Mouse (Mus musculus): ENCODE measurements around the gene Ptpn21. TPM values are rescaled to one million over a fixed set of nuclear protein-coding genes. Genes with fewer than 3 reads are reported as not detected.

Ptpn21 gene
- total RNA-seq (2015; ENCODE audit: low replicate concordance) (0.21 and 0.58 TPM in 2 replicates), total RNA-seq (2017; ENCODE audit: low replicate concordance) (0.70 and 2.2 TPM in 2 replicates)

DNA sequence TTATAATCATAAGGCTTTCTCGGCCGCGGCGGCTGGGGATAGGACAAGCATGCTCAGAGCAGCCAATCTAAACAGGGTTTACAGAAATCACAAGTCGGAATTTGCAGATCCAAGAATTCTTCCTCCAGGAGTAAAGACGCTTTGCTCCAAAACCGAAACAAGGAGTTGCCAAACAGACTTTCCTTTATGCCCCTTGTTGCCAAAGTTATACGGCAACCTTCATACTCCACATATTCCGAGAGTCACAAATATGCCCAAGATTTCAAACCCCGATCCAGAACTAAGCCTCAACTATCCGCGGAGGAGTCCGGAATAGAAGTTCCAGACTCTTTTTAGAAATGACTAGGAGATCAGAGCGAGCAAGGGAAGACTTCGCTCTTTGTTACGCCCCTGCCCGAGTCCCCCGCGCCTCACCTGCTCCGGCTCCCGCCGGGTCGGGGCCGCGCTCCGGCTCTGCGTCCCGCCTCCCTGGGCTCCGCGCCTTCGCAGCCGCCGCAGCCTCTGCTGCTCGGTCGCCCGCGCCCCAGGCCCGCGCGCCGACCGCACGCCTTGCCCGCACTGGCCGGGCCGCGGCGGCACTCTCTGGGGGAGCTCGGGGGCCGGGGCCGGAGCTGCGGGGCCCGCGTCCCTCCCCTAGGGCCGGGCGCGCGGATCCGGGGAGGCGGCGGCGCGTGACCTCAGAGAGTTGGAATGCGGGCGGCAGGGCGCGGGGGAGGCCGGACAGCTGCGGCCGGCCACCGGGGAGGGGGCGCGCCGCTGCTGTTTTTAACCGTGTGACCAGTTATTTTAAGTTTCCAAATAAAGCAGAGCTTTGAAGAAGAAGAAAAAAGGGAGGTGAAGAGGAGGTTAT is at the start of gene Ptpn21:
Gene Ptpn21 (minus strand): TSS at position 455 of the 850 bp plus-strand sequence.
- no peak for ATAC-seq (replicated peaks; ENCODE audit: low FRiP score, poor library complexity, severe bottlenecking)

DNA sequence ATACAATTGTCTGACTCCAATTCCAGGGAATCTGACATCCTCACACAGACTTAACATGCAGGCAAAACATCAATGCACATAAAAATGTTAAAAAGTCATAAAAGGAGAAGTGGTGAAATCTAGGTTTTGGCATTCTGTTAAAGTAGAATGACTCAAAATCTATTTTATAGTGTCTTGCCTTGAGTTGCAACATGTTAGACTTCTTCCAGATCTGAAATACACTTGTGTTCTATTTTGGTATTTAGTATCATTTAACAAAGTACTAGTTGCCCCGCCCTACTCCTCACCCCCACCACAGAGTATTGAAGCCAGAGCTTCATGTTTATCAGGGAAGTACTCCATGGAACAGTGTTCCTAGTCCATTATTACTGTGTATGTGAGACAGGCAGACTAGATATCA is 47.0 kb upstream of the Ptpn21 start:
- no peak for ATAC-seq (replicated peaks; ENCODE audit: low FRiP score, poor library complexity, severe bottlenecking)

DNA sequence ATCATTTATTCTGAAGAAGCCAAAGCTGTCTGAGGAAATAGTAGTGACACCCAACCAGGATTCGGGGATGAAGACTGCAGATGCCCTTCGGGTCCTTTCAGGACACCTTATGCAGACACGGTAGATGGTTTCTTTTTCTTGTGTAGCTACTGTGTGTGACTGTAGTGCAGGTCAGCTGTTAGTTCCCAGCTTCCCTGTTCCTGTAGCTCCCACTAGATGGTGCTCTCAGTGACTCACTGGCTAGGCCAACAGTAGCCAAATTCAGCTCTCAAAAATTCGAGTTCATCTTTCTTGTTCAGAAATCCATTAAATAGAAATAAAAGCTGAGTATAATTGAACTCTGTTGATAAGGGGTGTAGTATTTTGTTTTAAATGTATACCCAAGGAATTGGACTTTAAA is 41.9 kb upstream of the Ptpn21 start:
- ATAC-seq (replicated peaks; ENCODE audit: low FRiP score, poor library complexity, severe bottlenecking) = no peak

DNA sequence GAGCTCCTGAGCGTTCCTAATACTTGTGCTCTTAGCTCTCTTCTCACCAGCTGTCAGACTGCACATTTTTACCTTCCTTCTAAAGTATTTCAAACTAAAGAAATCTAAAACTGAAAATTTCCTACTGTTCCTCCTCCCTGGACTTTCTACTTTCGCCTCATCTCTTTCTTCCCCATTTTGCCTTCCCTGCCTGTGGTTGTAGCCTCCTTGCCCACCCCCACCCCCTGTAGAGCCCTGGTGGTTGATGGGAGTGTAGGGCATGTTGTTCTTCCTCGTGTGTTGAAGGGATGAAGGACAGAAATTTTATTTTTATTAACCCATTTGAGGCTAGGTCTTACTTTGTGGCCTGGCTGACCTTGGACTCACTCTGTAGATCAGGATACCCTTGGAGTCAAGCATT is 40.3 kb upstream of the Ptpn21 start:
- no peak for ATAC-seq (replicated peaks; ENCODE audit: low FRiP score, poor library complexity, severe bottlenecking)

DNA sequence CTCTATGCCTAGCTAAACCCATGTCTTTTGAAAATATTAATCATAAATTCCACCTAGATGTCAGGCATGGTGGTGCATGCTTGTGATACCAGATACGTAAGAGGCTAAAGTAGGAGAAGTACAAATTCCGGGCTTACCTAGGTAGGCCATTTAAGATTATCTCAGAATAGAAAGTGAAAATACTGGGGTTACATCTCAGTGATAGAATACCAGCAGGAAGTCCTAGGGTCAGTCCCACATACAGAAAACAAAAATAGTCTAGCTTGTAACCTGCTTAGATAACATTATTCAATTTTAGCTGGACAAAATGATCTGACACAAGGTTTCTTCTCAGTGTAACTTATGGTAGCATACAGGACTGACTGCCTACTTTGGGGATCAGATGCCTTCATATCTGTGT is 29.0 kb upstream of the Ptpn21 start:
- ATAC-seq (replicated peaks; ENCODE audit: low FRiP score, poor library complexity, severe bottlenecking) = no peak

DNA sequence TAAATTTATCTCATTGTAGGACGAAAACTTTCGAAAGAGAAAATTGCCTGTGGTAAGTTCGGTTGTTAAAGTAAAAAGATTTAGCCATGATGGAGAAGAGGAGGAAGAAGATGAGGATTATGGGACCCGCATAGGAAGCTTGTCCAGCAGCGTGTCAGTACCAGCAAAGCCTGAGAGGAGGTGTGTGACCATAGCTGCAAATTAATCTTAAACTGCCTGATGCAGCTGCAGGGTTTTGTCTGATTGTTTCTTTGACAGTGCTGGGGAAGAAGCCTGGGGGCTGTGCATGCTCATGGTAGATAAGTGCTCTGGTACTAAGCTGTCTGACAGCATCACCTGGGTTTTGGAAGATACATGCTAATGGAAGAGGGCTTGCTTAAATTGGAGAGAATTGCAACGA is 22.5 kb upstream of the Ptpn21 start:
- ATAC-seq (replicated peaks; ENCODE audit: low FRiP score, poor library complexity, severe bottlenecking) = no peak

DNA sequence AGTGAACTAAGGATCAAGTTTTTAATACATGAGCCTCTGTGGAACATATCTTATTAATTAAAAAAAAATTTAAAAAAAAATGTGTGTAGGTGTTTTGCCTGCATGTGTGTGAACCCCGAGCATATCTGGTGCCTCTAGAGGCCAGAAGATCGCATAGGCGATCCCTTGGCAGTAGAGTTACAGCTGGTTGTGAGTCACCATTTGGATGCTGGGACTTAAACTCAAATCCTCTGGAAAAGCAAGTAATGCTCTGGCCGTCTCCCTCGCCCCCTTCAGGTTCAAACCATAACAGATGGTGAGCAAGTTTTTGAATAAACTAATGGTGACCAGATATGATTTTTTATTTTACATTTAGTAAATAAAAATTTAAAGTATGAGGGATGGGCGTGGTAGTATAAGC is 20.4 kb upstream of the Ptpn21 start:
- ATAC-seq (replicated peaks; ENCODE audit: low FRiP score, poor library complexity, severe bottlenecking) = no peak

DNA sequence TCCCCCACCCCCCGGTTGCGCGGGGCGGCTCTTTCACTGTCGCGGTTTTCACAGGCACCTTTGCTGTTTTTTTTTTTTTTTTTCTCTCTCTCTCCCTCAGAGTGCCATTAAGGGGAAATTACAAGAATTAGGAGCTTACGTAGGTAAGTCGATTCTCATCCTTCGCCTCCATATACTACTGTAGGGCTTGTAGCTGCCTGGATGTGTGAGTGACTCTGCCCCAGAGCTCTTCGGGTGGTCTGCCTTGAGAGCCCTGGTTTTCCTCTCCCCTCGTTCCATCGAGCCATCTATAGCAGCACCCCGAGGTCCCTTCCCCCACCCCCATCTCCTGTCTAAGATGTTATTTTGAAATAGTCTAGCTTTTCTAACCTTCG is 10.2 kb upstream of the Ptpn21 start:
- ATAC-seq (replicated peaks; ENCODE audit: low FRiP score, poor library complexity, severe bottlenecking) = peak; percentile 12; the same call in 1 of the 2 replicates

DNA sequence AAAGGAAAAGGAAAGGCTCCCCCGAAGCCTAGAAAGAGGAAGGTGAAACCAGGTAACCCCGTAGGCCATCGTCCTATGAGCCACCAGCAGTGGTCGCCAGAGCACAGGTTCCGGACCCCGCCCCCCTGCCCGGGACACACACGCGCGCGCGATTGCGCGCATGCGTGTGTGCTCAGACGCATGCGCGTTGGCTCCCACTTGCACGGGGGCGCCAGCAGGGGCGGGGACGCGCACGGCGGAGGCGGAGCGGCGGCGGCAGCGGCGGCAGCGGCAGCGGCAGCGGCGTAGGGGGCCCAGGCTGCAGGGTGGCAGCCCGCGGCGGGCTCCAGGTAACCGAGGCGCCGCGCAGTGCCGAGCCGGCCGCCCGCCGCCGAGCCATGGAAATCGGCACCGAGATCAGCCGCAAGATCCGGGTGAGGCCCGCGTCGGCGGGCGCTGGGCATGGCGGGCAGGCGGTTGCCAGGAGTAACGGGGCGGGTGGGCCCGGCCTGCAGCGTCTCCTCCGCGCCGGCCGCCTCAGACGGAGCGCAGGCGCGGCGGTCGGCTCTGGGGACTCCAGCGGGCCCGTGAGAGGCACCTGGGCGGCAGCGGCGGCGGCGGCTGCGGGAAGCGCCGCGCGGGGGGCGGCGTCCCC is 9.7 kb upstream of the Ptpn21 start, which contains the start of gene Zc3h14:
Gene Zc3h14 (plus strand): TSS at position 219 of the 634 bp plus-strand sequence.
- peak; percentile 91 for ATAC-seq (replicated peaks; ENCODE audit: low FRiP score, poor library complexity, severe bottlenecking)

DNA sequence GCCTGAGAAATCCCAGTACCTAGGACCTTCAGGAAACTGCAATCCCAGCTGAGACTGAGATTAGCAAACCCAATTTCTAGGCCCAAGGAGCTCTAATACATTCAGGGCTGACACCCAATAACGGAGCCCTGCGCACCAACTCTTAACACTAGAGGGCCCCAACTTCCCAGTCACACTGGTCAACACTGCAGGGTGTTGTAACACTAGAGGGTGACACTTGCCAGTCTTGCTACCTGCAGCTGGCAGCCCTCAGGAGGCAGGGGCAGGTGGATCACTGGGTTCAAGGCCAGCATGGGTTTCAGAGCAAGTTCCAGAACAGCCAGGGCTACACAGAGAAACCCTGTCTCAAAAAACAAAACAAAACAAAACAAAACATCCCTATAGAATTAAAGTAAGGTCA is 8.9 kb upstream of the Ptpn21 start:
- ATAC-seq (replicated peaks; ENCODE audit: low FRiP score, poor library complexity, severe bottlenecking) = peak; percentile 79

DNA sequence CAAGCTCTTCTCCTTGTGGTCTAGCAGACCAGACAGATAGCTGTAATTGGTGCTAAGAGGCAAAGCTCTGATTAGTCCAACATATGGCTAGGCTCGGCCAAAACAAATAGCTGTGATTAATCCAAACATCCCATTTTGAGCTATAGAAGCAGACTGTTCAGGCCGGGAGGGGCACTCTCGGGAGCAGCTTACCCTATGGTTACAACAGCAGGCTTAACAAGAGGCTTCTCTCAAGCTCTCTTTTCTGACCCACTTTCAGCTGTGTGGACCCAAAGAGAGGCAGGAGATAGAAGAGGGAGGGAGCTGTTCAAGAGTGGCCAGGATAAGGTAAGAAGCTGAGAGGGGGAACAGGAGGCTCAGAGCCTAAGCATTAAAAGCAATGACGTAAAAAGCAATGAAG is 8.4 kb upstream of the Ptpn21 start:
- no peak for ATAC-seq (replicated peaks; ENCODE audit: low FRiP score, poor library complexity, severe bottlenecking)

DNA sequence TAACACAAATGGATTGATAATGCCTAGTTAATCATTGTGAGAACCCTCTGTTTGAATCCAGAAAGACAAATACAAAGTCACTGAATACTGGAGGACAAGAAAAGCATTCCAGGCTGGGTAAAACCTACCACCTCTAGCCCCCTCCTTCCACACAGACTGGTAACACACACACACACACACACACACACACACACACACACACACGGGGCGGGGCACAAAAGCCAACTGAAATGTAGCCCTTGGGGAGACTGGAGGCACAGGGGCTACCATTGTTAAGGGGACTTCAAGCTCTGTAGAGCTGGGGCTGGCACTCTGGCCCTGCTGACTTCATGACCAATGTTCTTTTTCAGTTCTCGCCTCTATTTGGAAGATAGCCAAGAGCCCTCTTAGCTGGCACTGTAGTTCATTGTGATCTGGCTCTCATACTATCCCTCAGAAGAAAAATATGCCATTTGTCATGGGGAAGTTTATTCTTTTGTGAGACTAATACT is 3.9 kb upstream of the Ptpn21 start:
- ATAC-seq (replicated peaks; ENCODE audit: low FRiP score, poor library complexity, severe bottlenecking) = no peak

DNA sequence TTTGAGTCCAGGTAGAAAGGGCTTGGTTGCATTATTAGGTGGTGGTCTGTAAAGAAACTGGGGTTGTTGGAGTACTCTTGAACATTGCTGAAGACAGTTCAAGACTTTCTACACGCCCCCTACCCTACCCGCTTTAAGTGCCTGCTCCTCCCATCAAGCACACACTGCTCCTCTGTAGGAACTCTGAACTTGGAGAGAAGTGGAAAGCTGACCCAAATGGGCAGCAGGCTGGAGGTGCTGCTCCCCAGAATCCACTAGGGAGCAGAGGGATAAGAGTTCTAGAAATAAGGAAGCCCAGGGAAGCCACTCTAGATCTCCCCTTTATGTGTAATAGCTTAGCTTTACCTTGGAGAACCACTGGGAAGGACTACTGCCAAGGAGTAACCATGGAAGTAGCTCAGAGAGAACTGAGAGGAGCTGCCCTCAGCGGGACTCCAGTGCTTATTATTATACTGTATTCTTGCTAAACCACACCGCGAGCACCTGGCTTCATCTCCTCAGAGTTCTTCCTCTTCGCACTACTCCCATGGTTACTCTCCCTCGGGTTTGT is 671 bp upstream of the Ptpn21 start:
- no peak for ATAC-seq (replicated peaks; ENCODE audit: low FRiP score, poor library complexity, severe bottlenecking)

DNA sequence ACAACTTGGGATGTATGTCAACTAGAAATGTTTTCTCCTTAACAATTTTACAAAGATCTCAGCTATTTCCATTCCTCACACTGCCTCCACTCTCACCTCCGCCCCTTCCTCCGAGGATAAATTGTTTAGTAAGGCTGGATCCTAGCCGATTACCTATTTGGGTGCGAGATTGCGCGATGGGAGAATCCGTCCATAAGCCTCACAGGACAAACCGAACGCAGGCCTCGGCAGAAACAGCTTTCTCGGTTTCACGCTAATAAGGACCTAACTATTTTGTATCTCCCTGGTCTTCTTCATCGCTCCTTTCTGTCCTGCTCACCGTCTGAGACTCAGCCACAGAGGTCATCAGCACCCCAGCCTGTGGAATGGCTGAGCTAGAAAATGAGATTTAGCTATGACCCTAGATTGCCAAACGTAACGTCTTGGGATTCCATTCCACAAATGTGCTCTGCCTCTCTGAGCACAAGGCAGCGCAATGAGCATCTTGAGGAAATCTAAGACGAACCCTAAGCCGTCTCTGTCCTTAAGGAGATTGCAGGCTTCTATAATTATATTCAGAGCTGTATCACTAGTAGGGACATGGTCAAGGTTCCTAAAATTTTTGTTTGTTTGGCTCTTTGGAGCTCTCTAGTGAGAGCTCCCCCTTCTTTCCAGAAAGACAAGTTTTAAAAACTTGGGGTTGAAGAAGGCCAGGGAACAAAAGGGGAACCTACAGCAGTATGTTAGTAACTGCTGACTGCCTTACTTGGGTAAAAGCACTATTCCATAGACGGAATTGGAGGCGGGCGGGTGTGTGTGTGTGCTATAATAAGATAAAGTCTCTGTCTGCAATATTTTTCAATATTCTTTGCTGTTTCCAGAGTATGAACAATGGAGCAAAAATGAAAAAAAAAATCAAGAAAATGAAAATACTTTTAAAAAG is 2.1 kb downstream of the Ptpn21 start:
- no peak for ATAC-seq (replicated peaks; ENCODE audit: low FRiP score, poor library complexity, severe bottlenecking)

DNA sequence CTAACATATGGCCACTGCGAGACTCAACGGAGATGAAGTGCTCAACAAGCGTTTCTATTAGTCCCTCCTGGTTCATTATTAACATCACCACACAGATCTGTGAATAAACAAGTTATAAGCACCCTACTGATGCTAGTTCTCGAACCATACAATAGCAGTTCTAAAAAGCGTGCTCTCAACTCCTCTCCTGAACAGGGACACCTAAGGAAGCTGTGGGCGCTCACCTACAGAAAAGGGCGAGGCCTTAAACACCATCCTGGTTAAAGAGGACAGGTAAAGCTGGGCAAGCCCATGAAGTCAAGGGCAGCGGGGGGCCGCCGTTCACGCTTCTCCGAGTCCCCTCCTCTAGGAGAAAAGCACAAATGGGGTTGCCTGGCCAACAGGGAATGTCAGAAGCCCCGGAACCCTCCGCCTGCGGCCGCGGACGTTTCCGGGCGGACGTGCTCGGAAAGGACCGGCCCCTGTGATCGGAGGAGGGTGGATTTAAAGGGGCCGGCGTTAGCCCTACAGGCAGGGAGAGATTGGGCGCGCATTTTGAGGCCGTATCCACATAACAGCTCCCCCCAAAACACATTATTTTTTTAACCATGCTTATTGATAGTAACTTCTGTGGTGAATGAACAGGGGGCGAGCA is 2.8 kb downstream of the Ptpn21 start:
- peak; percentile 61 for ATAC-seq (replicated peaks; ENCODE audit: low FRiP score, poor library complexity, severe bottlenecking)

DNA sequence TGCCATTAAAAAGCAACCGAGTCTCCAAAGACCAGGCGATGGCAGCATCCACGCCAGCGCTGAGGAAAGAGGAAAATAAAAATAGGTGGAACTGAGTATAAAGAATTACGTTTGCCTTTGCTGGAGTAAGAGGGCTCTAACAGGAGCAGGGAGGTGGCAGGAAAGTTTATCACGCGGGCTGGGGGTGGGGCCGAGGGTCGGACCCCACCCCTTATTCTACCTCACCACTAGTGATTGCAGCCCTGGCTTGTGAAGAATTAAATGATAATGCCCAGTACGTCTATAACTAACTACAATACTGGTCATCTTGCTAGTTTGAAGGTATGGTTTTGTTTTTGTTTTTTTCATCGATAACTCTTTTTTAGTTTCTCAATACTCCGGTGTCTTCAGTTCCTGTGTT is 3.4 kb downstream of the Ptpn21 start:
- no peak for ATAC-seq (replicated peaks; ENCODE audit: low FRiP score, poor library complexity, severe bottlenecking)

DNA sequence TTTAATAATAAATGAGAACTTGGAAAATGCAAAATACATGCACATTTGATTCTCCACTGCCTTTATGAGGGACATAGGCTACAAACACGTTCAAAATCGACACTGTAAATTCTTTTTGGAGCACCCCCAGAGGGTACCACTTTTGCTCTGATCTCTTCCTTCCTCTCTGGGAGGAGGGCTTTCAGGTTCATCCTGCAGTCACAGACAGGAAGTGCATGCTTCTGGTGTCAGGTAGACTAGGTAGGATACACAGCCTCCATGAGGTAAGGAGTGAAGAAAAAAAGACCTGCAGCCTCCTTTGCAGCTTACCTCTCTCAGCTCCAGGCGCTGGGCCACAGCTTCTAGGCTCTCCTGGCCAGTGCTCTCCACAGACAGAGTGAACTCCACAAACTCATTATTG is 4.0 kb downstream of the Ptpn21 start:
- no peak for ATAC-seq (replicated peaks; ENCODE audit: low FRiP score, poor library complexity, severe bottlenecking)

DNA sequence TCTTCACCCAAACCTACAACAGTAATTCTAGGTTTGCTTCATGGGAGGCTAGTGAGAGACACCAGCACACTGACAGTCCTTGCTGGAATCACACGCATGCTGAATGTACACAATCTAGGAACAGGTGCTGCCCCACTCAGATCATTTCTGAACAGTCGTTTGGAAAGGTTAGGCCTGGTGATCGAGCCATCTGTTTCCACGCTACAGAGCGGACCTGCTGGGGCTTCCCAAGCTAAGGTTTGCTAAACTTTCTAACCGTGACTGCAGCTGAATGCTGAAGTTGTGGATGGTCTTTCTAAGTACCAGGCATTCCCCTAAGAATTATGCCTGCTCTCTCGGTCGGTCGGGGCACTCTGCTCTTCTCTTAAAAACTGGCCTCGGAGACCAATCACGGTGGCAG is 6.5 kb downstream of the Ptpn21 start:
- no peak for ATAC-seq (replicated peaks; ENCODE audit: low FRiP score, poor library complexity, severe bottlenecking)

DNA sequence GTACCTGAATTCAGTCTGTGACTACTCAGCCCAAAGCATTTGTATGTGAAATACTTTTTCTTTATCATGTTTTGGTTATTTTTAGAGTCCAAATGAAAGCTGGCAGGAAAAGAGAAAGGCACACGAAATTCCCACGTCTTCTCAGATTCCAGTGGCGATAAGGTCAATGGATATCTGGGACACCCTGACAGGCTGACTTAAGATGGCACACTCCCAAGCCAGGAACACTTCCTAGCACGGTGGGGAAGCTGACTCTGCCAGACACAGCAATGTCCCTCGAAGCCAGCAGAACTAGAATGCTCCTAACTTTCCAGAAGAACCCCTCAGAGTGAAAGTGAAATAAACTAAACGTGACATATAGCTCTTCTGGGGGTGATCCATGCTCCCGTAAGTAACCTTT is 10.0 kb downstream of the Ptpn21 start:
- no peak for ATAC-seq (replicated peaks; ENCODE audit: low FRiP score, poor library complexity, severe bottlenecking)
